In genomic region chr10:77815514-77815913, GRCm38 (mm10) we compare ENCODE assay signal across 9 mouse cellular contexts. TPM values are rescaled to one million over a fixed set of nuclear protein-coding genes. Genes with fewer than 3 reads are reported as not detected.
DNase-seq lines count a peak whose midpoint lies in the region; ATAC-seq and TF ChIP-seq lines count a peak whose summit lies in the region.
"Had no signal": no experiment of that assay in that cellular context is flagged by ENCODE, and none has a peak within 500 bp of the region (broad histone marks: within the 10 kb centered on the region; RNA-seq: fewer than 3 reads in every experiment).

No protein-coding gene starts in this region.

- TF ChIP-seq CTCF in embryonic fibroblast, embryonic 13.5 days (IDR thresholded peaks at IDR 0.05; ENCODE audit: borderline replicate concordance, insufficient read depth, low read length), result peak; percentile 20; the same call in 1 of the 2 replicates

- no peak overlapping the region for H3K9ac ChIP-seq in hindbrain, embryonic 11.5 days (ENCODE audit: low read depth, low read length)
- no peak overlapping the region for H3K9ac ChIP-seq in hindbrain, embryonic 13.5 days
- H3K9ac ChIP-seq in neural tube, embryonic 11.5 days (ENCODE audit: low read length), result no peak overlapping the region
- H3K9ac ChIP-seq: limb, embryonic 13.5 days had no signal

- DNase-seq in hindbrain, embryonic 11.5 days (ENCODE audit: low spot score), result peak; percentile 58
- DNase-seq in urinary bladder, postnatal 14 days (ENCODE audit: low spot score), result peak; percentile 16
- DNase-seq in urinary bladder, postnatal 25 days (ENCODE audit: low spot score), result no peak
- DNase-seq in neural tube, embryonic 11.5 days (ENCODE audit: low spot score), result peak; percentile 35
- DNase-seq in cerebellum, adult 8-10 months, result no peak
- no peak for DNase-seq in ovary, postnatal 10 days (ENCODE audit: low spot score)

- no peak overlapping the region for H3K27ac ChIP-seq in hindbrain, embryonic 11.5 days (ENCODE audit: low read depth, low read length)
- H3K27ac ChIP-seq in hindbrain, embryonic 13.5 days, result no peak overlapping the region
- no peak overlapping the region for H3K27ac ChIP-seq in embryonic fibroblast, embryonic 13.5 days (ENCODE audit: insufficient read depth, low read length)
- H3K27ac ChIP-seq in neural tube, embryonic 11.5 days (ENCODE audit: low read depth, low read length), result no peak overlapping the region
- H3K27ac ChIP-seq: limb, embryonic 13.5 days had no signal

- no peak for TF ChIP-seq POLR2A in embryonic fibroblast, embryonic 13.5 days (IDR thresholded peaks at IDR 0.05; ENCODE audit: low read depth, low read length)

- no peaks in the 10 kb centered on the region for H3K27me3 ChIP-seq in hindbrain, embryonic 11.5 days (ENCODE audit: control insufficient read depth, insufficient read depth, low read length)
- H3K27me3 ChIP-seq in hindbrain, embryonic 13.5 days, result no peaks in the 10 kb centered on the region
- no peaks in the 10 kb centered on the region for H3K27me3 ChIP-seq in neural tube, embryonic 11.5 days (ENCODE audit: control insufficient read depth, insufficient read depth, low read length)
- H3K27me3 ChIP-seq: limb, embryonic 13.5 days had no signal

- no peaks in the 10 kb centered on the region for H3K36me3 ChIP-seq in hindbrain, embryonic 11.5 days (ENCODE audit: control insufficient read depth, insufficient read depth, low read length)
- no peaks in the 10 kb centered on the region for H3K36me3 ChIP-seq in hindbrain, embryonic 13.5 days
- no peaks in the 10 kb centered on the region for H3K36me3 ChIP-seq in neural tube, embryonic 11.5 days (ENCODE audit: control insufficient read depth, insufficient read depth, low read length)
- H3K36me3 ChIP-seq: limb, embryonic 13.5 days had no signal

- no peak overlapping the region for H3K4me3 ChIP-seq in hindbrain, embryonic 11.5 days (ENCODE audit: low read depth, low read length)
- H3K4me3 ChIP-seq in hindbrain, embryonic 13.5 days, result no peak overlapping the region
- H3K4me3 ChIP-seq in embryonic fibroblast, embryonic 13.5 days (ENCODE audit: insufficient read depth, low read length), result no peak overlapping the region
- H3K4me3 ChIP-seq in neural tube, embryonic 11.5 days (ENCODE audit: low read depth, low read length), result no peak overlapping the region
- H3K4me3 ChIP-seq: limb, embryonic 13.5 days had no signal

- H3K4me2 ChIP-seq in hindbrain, embryonic 11.5 days (replicated peaks; ENCODE audit: low read depth, low read length), result no peak overlapping the region
- no peak overlapping the region for H3K4me2 ChIP-seq in hindbrain, embryonic 13.5 days
- no peak overlapping the region for H3K4me2 ChIP-seq in neural tube, embryonic 11.5 days (ENCODE audit: low read depth)
- H3K4me2 ChIP-seq: limb, embryonic 13.5 days had no signal

- H3K4me1 ChIP-seq in hindbrain, embryonic 11.5 days (replicated peaks; ENCODE audit: control insufficient read depth, insufficient read depth, low read length), result no peaks in the 10 kb centered on the region
- 0 out of 2 replicates have a peak, but pooled peaks cover 3% of the 10 kb centered on the region for H3K4me1 ChIP-seq in hindbrain, embryonic 13.5 days (replicated peaks)
- H3K4me1 ChIP-seq in embryonic fibroblast, embryonic 13.5 days (ENCODE audit: control insufficient read depth, insufficient read depth, low read length), result no peaks in the 10 kb centered on the region
- H3K4me1 ChIP-seq in neural tube, embryonic 11.5 days (ENCODE audit: control insufficient read depth, insufficient read depth, low read length), result no peaks in the 10 kb centered on the region
- H3K4me1 ChIP-seq: limb, embryonic 13.5 days had no signal

- no peak for ATAC-seq in hindbrain, embryonic 11.5 days (ENCODE audit: low FRiP score)
- ATAC-seq in hindbrain, embryonic 13.5 days (ENCODE audit: low FRiP score), result no peak
- ATAC-seq in neural tube, embryonic 11.5 days (ENCODE audit: insufficient read depth, low FRiP score, low TSS enrichment), result no peak

- H3K9me3 ChIP-seq in hindbrain, embryonic 11.5 days (ENCODE audit: control insufficient read depth, low read length), result no peaks in the 10 kb centered on the region
- H3K9me3 ChIP-seq in hindbrain, embryonic 13.5 days, result no peaks in the 10 kb centered on the region
- no peaks in the 10 kb centered on the region for H3K9me3 ChIP-seq in neural tube, embryonic 11.5 days (ENCODE audit: control insufficient read depth, low read length)
- H3K9me3 ChIP-seq: limb, embryonic 13.5 days had no signal

- 26% methylated on average over 5 of the region's 5 CpGs for WGBS in hindbrain, embryonic 11.5 days
- WGBS in hindbrain, embryonic 13.5 days, result 32% methylated on average over 5 of the region's 5 CpGs
- WGBS in neural tube, embryonic 11.5 days, result 28% methylated on average over 5 of the region's 5 CpGs

RNA-seq across cellular contexts. Expression of gene Gm2696, which starts 1.0 kb away (rescaled TPM):
- not detected in 2 replicates for polyA plus RNA-seq in hindbrain, embryonic 11.5 days (2014; fragmentation: Nextera tagmentation; extraction: Ambion mirVana)
- polyA plus RNA-seq in hindbrain, embryonic 13.5 days (2015; fragmentation: Nextera tagmentation; extraction: Ambion mirVana), result not detected in 2 replicates
- polyA plus RNA-seq in embryonic fibroblast, embryonic 13.5 days (2011; ENCODE audit: insufficient read length, low read depth, missing spikeins), result not detected in 2 replicates
- polyA plus RNA-seq in neural tube, embryonic 11.5 days (2014; fragmentation: Nextera tagmentation; extraction: Ambion mirVana), result not detected in 2 replicates
- polyA plus RNA-seq: limb, embryonic 13.5 days had no signal

RNA-seq across cellular contexts. Expression of gene Gm9507, which starts 3.9 kb away (rescaled TPM):
- not detected in 2 replicates for polyA plus RNA-seq in hindbrain, embryonic 11.5 days (2014; fragmentation: Nextera tagmentation; extraction: Ambion mirVana)
- not detected in 2 replicates for polyA plus RNA-seq in hindbrain, embryonic 13.5 days (2015; fragmentation: Nextera tagmentation; extraction: Ambion mirVana)
- polyA plus RNA-seq in embryonic fibroblast, embryonic 13.5 days (2011; ENCODE audit: insufficient read length, low read depth, missing spikeins), result not detected in 2 replicates
- polyA plus RNA-seq in neural tube, embryonic 11.5 days (2014; fragmentation: Nextera tagmentation; extraction: Ambion mirVana), result not detected in 2 replicates
- polyA plus RNA-seq: limb, embryonic 13.5 days had no signal

RNA-seq across cellular contexts. Expression of gene Krtap10-4, which starts 11.4 kb away (rescaled TPM):
- not detected in 2 replicates for polyA plus RNA-seq in hindbrain, embryonic 11.5 days (2014; fragmentation: Nextera tagmentation; extraction: Ambion mirVana)
- polyA plus RNA-seq in hindbrain, embryonic 13.5 days (2015; fragmentation: Nextera tagmentation; extraction: Ambion mirVana), result not detected in 2 replicates
- polyA plus RNA-seq in embryonic fibroblast, embryonic 13.5 days (2011; ENCODE audit: insufficient read length, low read depth, missing spikeins), result not detected in 2 replicates
- not detected in 2 replicates for polyA plus RNA-seq in neural tube, embryonic 11.5 days (2014; fragmentation: Nextera tagmentation; extraction: Ambion mirVana)
- polyA plus RNA-seq: limb, embryonic 13.5 days had no signal

RNA-seq across cellular contexts. Expression of gene Gm19668, which starts 16.6 kb away (rescaled TPM):
- polyA plus RNA-seq in hindbrain, embryonic 11.5 days (2014; fragmentation: Nextera tagmentation; extraction: Ambion mirVana), result not detected in 2 replicates
- not detected in 2 replicates for polyA plus RNA-seq in hindbrain, embryonic 13.5 days (2015; fragmentation: Nextera tagmentation; extraction: Ambion mirVana)
- not detected in 2 replicates for polyA plus RNA-seq in embryonic fibroblast, embryonic 13.5 days (2011; ENCODE audit: insufficient read length, low read depth, missing spikeins)
- polyA plus RNA-seq in neural tube, embryonic 11.5 days (2014; fragmentation: Nextera tagmentation; extraction: Ambion mirVana), result not detected in 2 replicates
- polyA plus RNA-seq: limb, embryonic 13.5 days had no signal

RNA-seq across cellular contexts. Expression of gene Krtap10-10, which starts 20.2 kb away (rescaled TPM):
- polyA plus RNA-seq in hindbrain, embryonic 11.5 days (2014; fragmentation: Nextera tagmentation; extraction: Ambion mirVana), result not detected in 2 replicates
- polyA plus RNA-seq in hindbrain, embryonic 13.5 days (2015; fragmentation: Nextera tagmentation; extraction: Ambion mirVana), result not detected in 2 replicates
- not detected in 2 replicates for polyA plus RNA-seq in embryonic fibroblast, embryonic 13.5 days (2011; ENCODE audit: insufficient read length, low read depth, missing spikeins)
- not detected in 2 replicates for polyA plus RNA-seq in neural tube, embryonic 11.5 days (2014; fragmentation: Nextera tagmentation; extraction: Ambion mirVana)
- polyA plus RNA-seq: limb, embryonic 13.5 days had no signal

Comparison
In these comparisons a context has a peak if more than half of its experiments do, and no peak if none do; other contexts are left out.
1. DNase-seq: peak in hindbrain, embryonic 11.5 days (single experiment), urinary bladder, postnatal 14 days (single experiment) and neural tube, embryonic 11.5 days (single experiment); none in urinary bladder, postnatal 25 days (single experiment), cerebellum, adult 8-10 months (single experiment) and ovary, postnatal 10 days (single experiment).